Mouse (Mus musculus): ENCODE data around the gene Sirt5. TPM values are rescaled to one million over a fixed set of nuclear protein-coding genes. Genes with fewer than 3 reads are reported as not detected.

The Sirt5 gene
- polyA plus RNA-seq (2015; fragmentation: Nextera tagmentation; extraction: Ambion mirVana) = 21.7 and 22.5 TPM in 2 replicates

- Histone ChIP-seq H3K9ac (peak within 1 kb of the TSS; percentile 56), H3K36me3 (no peaks in the 10 kb centered on the region), H3K4me2 (peak within 1 kb of the TSS; percentile 84), H3K27ac (peak within 1 kb of the TSS; percentile 17), H3K4me1 (peaks cover 13% of the 10 kb centered on the region; the same call in 1 of the 2 replicates), H3K27me3 (no peaks in the 10 kb centered on the region), H3K4me3 (peak within 1 kb of the TSS; percentile 54), H3K9me3 (no peaks in the 10 kb centered on the region)
- 14% methylated on average over 42 of the region's 42 CpGs for WGBS
- peak; percentile 89 for ATAC-seq (ENCODE audit: borderline replicate concordance, extremely low read depth, low FRiP score, low TSS enrichment)
Observed at GRCm38 (mm10) chr13:43364985-43365824, at the start of gene Sirt5. TSS of gene Sirt5 (plus strand) at chr13:43365496.

GRCm38 (mm10) chr13:43317411-43317810, 47.9 kb upstream of the Sirt5 start:
- Histone ChIP-seq H3K4me2 (no peak overlapping the region), H3K9me3 (no peaks in the 10 kb centered on the region), H3K36me3 (no peaks in the 10 kb centered on the region), H3K9ac (no peak overlapping the region), H3K27me3 (no peaks in the 10 kb centered on the region), H3K27ac (no peak overlapping the region), H3K4me1 (no peaks in the 10 kb centered on the region), H3K4me3 (no peak overlapping the region)
- WGBS = 51% methylated on average over 5 of the region's 5 CpGs
- no peak for ATAC-seq (ENCODE audit: borderline replicate concordance, extremely low read depth, low FRiP score, low TSS enrichment)

DNA sequence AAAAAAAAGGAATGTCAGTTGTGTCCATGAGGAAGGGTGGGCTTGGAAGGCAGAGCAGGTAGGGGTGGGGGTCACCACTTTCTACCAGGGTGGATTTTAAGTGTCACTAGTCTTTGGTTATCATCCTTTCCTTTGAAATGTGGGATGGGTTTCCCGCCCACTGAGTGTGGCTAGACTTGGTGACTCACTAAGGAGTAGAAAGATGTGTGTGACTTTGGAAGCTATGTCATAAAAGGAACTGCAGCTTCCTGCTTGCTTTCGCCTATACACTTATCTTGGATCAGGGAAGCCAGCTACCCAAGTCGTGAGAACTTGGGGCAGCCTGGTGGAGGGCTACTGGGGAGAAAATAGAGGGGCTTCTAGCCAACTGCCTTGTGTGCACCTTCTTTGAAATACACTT, 45.9 kb upstream of the Sirt5 start:
- WGBS = 67% methylated on average over 3 of the region's 3 CpGs
- no peak overlapping the region for H3K9ac ChIP-seq
- H3K4me3 ChIP-seq = no peak overlapping the region
- no peak for ATAC-seq (ENCODE audit: borderline replicate concordance, extremely low read depth, low FRiP score, low TSS enrichment)
- no peak overlapping the region for H3K4me2 ChIP-seq
- H3K9me3 ChIP-seq = no peaks in the 10 kb centered on the region
- H3K27ac ChIP-seq = no peak overlapping the region
- H3K4me1 ChIP-seq = no peaks in the 10 kb centered on the region
- no peaks in the 10 kb centered on the region for H3K36me3 ChIP-seq
- H3K27me3 ChIP-seq = no peaks in the 10 kb centered on the region

- no peaks in the 10 kb centered on the region for H3K36me3 ChIP-seq
- H3K9ac ChIP-seq = no peak overlapping the region
- H3K4me3 ChIP-seq = no peak overlapping the region
- WGBS = 60% methylated on average over 2 of the region's 2 CpGs
- H3K27me3 ChIP-seq = no peaks in the 10 kb centered on the region
- no peaks in the 10 kb centered on the region for H3K4me1 ChIP-seq
- no peak for ATAC-seq (ENCODE audit: borderline replicate concordance, extremely low read depth, low FRiP score, low TSS enrichment)
- no peak overlapping the region for H3K4me2 ChIP-seq
- H3K9me3 ChIP-seq = no peaks in the 10 kb centered on the region
- H3K27ac ChIP-seq = no peak overlapping the region
Observed at GRCm38 (mm10) chr13:43321492-43321891, 43.8 kb upstream of the Sirt5 start.

- no peak overlapping the region for H3K4me3 ChIP-seq
- H3K4me2 ChIP-seq = no peak overlapping the region
- H3K36me3 ChIP-seq = no peaks in the 10 kb centered on the region
- no peaks in the 10 kb centered on the region for H3K27me3 ChIP-seq
- H3K27ac ChIP-seq = no peak overlapping the region
- H3K4me1 ChIP-seq = no peaks in the 10 kb centered on the region
- 72% methylated on average over 1 of the region's 1 CpGs for WGBS
- no peaks in the 10 kb centered on the region for H3K9me3 ChIP-seq
- no peak for ATAC-seq (ENCODE audit: borderline replicate concordance, extremely low read depth, low FRiP score, low TSS enrichment)
- H3K9ac ChIP-seq = no peak overlapping the region
Observed at GRCm38 (mm10) chr13:43325427-43325826, 39.9 kb upstream of the Sirt5 start.

- 37% methylated on average over 11 of the region's 11 CpGs for WGBS
- Histone ChIP-seq H3K27ac (peak overlapping the region; percentile 23), H3K27me3 (no peaks in the 10 kb centered on the region)
Observed at GRCm38 (mm10) chr13:43331721-43332444, 33.4 kb upstream of the Sirt5 start.

DNA sequence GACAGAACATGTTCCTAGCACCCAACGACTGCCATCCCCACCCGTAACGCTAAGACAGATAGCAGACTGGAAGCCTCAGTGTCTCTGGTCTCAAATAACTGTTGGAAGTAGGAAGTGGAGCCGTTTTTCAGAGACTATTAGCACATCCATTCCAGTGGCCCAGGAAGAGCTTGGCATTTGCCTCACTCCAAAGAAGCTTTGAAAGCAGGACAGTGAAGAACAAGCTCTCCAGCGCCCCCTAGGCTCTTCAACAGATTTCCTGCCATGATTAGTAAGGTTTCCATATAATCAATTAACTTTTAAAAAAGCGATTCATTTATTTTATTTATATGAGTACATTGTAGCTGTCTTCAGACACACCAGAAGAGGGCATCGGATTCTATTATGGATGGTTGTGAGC, 32.7 kb upstream of the Sirt5 start:
- Histone ChIP-seq H3K27me3 (no peaks in the 10 kb centered on the region), H3K36me3 (no peaks in the 10 kb centered on the region), H3K4me1 (peaks cover 22% of the 10 kb centered on the region), H3K9me3 (no peaks in the 10 kb centered on the region), H3K4me2 (no peak overlapping the region), H3K27ac (no peak overlapping the region), H3K4me3 (no peak overlapping the region), H3K9ac (no peak overlapping the region)
- ATAC-seq (ENCODE audit: borderline replicate concordance, extremely low read depth, low FRiP score, low TSS enrichment) = no peak
- WGBS = 33% methylated on average over 7 of the region's 7 CpGs

More at GRCm38 (mm10) chr13:43331721-43332444, 33.4 kb upstream of the Sirt5 start:
- peaks cover 17% of the 10 kb centered on the region for H3K4me1 ChIP-seq
- H3K36me3 ChIP-seq = no peaks in the 10 kb centered on the region
- no peaks in the 10 kb centered on the region for H3K9me3 ChIP-seq
- ATAC-seq (ENCODE audit: borderline replicate concordance, extremely low read depth, low FRiP score, low TSS enrichment) = no peak
- no peak overlapping the region for H3K9ac ChIP-seq
- no peak overlapping the region for H3K4me2 ChIP-seq
- no peak overlapping the region for H3K4me3 ChIP-seq

DNA sequence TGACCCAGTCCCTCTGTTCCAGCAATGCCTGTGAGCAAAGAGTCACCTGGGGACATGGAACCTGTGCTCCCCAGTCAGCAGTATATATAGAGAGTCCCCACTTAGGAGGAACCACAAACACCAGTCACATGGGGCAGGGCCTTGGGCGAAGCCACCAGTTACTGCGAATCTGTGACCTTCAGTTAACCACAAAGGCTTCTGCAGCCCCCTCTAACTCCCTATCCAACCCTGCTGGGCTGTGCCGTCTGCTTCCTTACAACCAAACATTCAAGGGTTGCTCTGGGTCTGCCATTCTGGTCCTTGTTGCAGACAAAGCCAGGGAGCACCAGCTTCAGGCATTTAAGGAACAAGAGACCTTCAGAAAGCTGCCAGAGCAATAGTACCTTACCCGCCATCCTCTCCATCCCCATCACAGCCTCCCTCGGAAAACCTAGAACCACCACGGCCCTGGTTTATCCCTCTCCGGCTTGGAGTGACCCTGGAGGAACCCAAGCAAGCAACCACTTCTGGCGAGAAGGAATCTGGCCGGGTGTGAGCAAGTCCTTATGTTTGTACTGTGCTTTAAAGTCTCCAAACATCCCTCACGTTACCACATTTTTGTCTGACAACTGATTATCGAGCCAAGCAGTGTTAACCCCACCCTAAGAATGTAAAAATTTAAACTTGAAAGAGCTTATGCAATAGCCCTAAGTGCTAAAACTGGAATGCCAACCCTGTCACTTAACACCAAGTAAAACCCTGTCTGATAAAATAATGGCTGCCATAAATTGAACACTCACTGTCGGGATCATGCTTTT, 28.7 kb upstream of the Sirt5 start:
- Histone ChIP-seq H3K9me3 (no peaks in the 10 kb centered on the region), H3K4me3 (no peak overlapping the region), H3K27ac (peak overlapping the region; percentile 79), H3K4me2 (no peak overlapping the region), H3K9ac (no peak overlapping the region), H3K27me3 (no peaks in the 10 kb centered on the region), H3K36me3 (no peaks in the 10 kb centered on the region), H3K4me1 (peaks cover 29% of the 10 kb centered on the region)
- peak; percentile 86 for ATAC-seq (ENCODE audit: borderline replicate concordance, extremely low read depth, low FRiP score, low TSS enrichment)
- WGBS = 30% methylated on average over 12 of the region's 12 CpGs

- H3K27me3 ChIP-seq = no peaks in the 10 kb centered on the region
- WGBS = 86% methylated on average over 8 of the region's 8 CpGs
- no peak for ATAC-seq (ENCODE audit: borderline replicate concordance, extremely low read depth, low FRiP score, low TSS enrichment)
- no peak overlapping the region for H3K9ac ChIP-seq
- H3K4me2 ChIP-seq = no peak overlapping the region
- no peak overlapping the region for H3K4me3 ChIP-seq
- 0 out of 2 replicates have a peak overlapping the region, but pooled peaks have one; percentile 22 for H3K27ac ChIP-seq
- peaks cover 23% of the 10 kb centered on the region for H3K4me1 ChIP-seq
- H3K36me3 ChIP-seq = no peaks in the 10 kb centered on the region
- no peaks in the 10 kb centered on the region for H3K9me3 ChIP-seq
Observed at GRCm38 (mm10) chr13:43338001-43338400, 27.3 kb upstream of the Sirt5 start.

- 59% methylated on average over 4 of the region's 4 CpGs for WGBS
- Histone ChIP-seq H3K9me3 (no peaks in the 10 kb centered on the region), H3K36me3 (no peaks in the 10 kb centered on the region), H3K4me1 (peaks cover 23% of the 10 kb centered on the region), H3K4me3 (no peak overlapping the region), H3K27me3 (no peaks in the 10 kb centered on the region), H3K27ac (0 out of 2 replicates have a peak overlapping the region, but pooled peaks have one; percentile 22), H3K4me2 (no peak overlapping the region), H3K9ac (no peak overlapping the region)
- ATAC-seq (ENCODE audit: borderline replicate concordance, extremely low read depth, low FRiP score, low TSS enrichment) = no peak
Observed at GRCm38 (mm10) chr13:43338632-43339031, 26.7 kb upstream of the Sirt5 start.

GRCm38 (mm10) chr13:43346825-43347224, 18.5 kb upstream of the Sirt5 start:
- no peak for ATAC-seq (ENCODE audit: borderline replicate concordance, extremely low read depth, low FRiP score, low TSS enrichment)
- Histone ChIP-seq H3K4me2 (no peak overlapping the region), H3K27me3 (no peaks in the 10 kb centered on the region), H3K4me3 (no peak overlapping the region), H3K27ac (peak overlapping the region; percentile 33; the same call in 1 of the 2 replicates), H3K36me3 (no peaks in the 10 kb centered on the region), H3K9me3 (no peaks in the 10 kb centered on the region), H3K9ac (no peak overlapping the region), H3K4me1 (no peaks in the 10 kb centered on the region)

Data from lung, embryonic 15.5 days (tissue).